In the genomic region with DNA sequence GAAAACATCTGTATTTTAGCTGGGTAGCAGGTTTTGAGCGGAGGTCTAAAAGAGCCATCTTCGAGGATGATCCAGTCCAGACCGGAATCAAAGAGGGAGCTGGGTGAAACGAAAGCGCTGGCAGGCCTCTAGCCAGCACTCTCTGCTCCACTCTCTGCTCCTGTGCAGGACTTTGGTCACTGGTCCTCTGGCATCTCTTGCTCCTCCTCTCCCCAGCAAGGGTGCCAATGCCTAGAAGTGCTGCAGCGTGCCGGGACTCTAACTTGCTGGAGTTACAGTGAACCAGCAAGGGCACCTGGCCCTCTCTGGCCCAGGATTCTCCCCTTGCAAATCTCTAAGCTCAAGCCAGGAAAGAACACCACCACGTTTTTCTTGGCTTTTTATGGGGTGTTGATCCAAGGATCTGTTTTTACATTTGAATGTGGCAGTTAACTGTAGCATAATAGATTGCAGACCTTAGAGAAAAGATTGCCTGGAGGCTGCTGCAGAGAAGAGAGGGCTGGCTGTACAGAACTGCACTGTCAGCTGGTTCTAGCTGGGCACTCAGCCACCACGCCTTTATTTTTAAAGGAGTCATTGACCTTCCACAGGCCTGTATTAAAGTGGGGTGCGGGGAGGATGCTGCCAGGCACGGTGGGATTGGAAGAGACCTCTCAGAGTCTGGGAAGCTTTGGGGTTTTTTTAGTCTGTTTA, we compare ENCODE assay signal across 8 mouse cellular contexts.
DNase-seq lines count a peak whose midpoint lies in the region; ATAC-seq lines count a peak whose summit lies in the region.

No protein-coding gene starts in this region.

- peak; percentile 92 for ATAC-seq in forebrain, embryonic 16.5 days
- ATAC-seq in lung, embryonic 16.5 days (ENCODE audit: low read depth) = peak; percentile 93

- no peak overlapping the region for H3K4me3 ChIP-seq in forebrain, embryonic 16.5 days (replicated peaks; ENCODE audit: low read length)
- 0 out of 2 replicates have a peak overlapping the region, but pooled peaks have one; percentile 7 for H3K4me3 ChIP-seq in lung, embryonic 16.5 days (ENCODE audit: low read length)

- WGBS in forebrain, embryonic 16.5 days = 8% methylated on average over 11 of the region's 11 CpGs
- WGBS in lung, embryonic 16.5 days = 24% methylated on average over 11 of the region's 11 CpGs

- no peaks in the 10 kb centered on the region for H3K27me3 ChIP-seq in forebrain, embryonic 16.5 days (replicated peaks; ENCODE audit: control insufficient read depth, insufficient read depth, low read length)
- no peaks in the 10 kb centered on the region for H3K27me3 ChIP-seq in lung, embryonic 16.5 days (ENCODE audit: control insufficient read depth, insufficient read depth, low read depth, low read length)

- H3K9me3 ChIP-seq in forebrain, embryonic 16.5 days (ENCODE audit: control insufficient read depth, low read length) = no peaks in the 10 kb centered on the region
- H3K9me3 ChIP-seq in lung, embryonic 16.5 days (ENCODE audit: control insufficient read depth, low read length) = no peaks in the 10 kb centered on the region

- no peak overlapping the region for H3K27ac ChIP-seq in forebrain, embryonic 16.5 days (ENCODE audit: low read length)
- peak overlapping the region; percentile 80 for H3K27ac ChIP-seq in lung, embryonic 16.5 days (ENCODE audit: low read length)

- peak; percentile 57 for DNase-seq in Muller cell, postnatal 12 days (ENCODE audit: inconsistent ontology term)
- DNase-seq in cerebellum, adult 11 months = peak; percentile 12
- DNase-seq in heart, postnatal 14 days = peak; percentile 58 to 76
- DNase-seq in kidney, postnatal 25 days = peak; percentile 81 to 89
- DNase-seq in right cerebral cortex, postnatal 10 days (ENCODE audit: low spot score in 2 of 2) = peak; percentile 77 to 80
- DNase-seq in thymus, postnatal 10 days (ENCODE audit: low spot score in 2 of 2) = no peak

- H3K9ac ChIP-seq in forebrain, embryonic 16.5 days (replicated peaks; ENCODE audit: low read depth, low read length) = 0 out of 2 replicates have a peak overlapping the region, but pooled peaks have one; percentile 14
- H3K9ac ChIP-seq in lung, embryonic 16.5 days (ENCODE audit: low read length) = peak overlapping the region; percentile 44; the same call in 1 of the 2 replicates

- peak overlapping the region; percentile 27 for H3K4me2 ChIP-seq in forebrain, embryonic 16.5 days (ENCODE audit: low read length)
- H3K4me2 ChIP-seq in lung, embryonic 16.5 days (ENCODE audit: low read depth, low read length) = peak overlapping the region; percentile 23; the same call in 1 of the 2 replicates

- H3K36me3 ChIP-seq in forebrain, embryonic 16.5 days (ENCODE audit: control insufficient read depth, insufficient read depth) = no peaks in the 10 kb centered on the region
- no peaks in the 10 kb centered on the region for H3K36me3 ChIP-seq in lung, embryonic 16.5 days (ENCODE audit: control insufficient read depth, insufficient read depth, low read length)

- peaks cover 21% of the 10 kb centered on the region for H3K4me1 ChIP-seq in forebrain, embryonic 16.5 days (replicated peaks; ENCODE audit: control insufficient read depth, insufficient read depth, low read length)
- H3K4me1 ChIP-seq in lung, embryonic 16.5 days (replicated peaks; ENCODE audit: control insufficient read depth, insufficient read depth, low read length) = peaks cover 27% of the 10 kb centered on the region

- intact Hi-C loops in heart, postnatal 14 days (cut with DNase I) = loop anchor here (5.0 kb wide), 1 partner anchor 104 kb away; the partner anchor contains the start of gene Sesn3

Comparison
In these comparisons a context has a peak if more than half of its experiments do, and no peak if none do; other contexts are left out.
1. DNase-seq: peak in Muller cell, postnatal 12 days (single experiment), cerebellum, adult 11 months (single experiment), heart, postnatal 14 days (2 of 2), kidney, postnatal 25 days (2 of 2) and right cerebral cortex, postnatal 10 days (2 of 2); none in thymus, postnatal 10 days (0 of 2).